11 mouse cellular contexts compared by ENCODE assay signal in genomic region chr17:84814905-84815304, GRCm38 (mm10).
"Had no signal": no experiment of that assay in that cellular context is flagged by ENCODE, and none has a peak within 500 bp of the region (broad histone marks: within the 10 kb centered on the region; RNA-seq: fewer than 3 reads in every experiment).

No protein-coding gene starts in this region.

- H3K4me2 ChIP-seq: liver, embryonic 11.5 days; liver, embryonic 15.5 days; midbrain, embryonic 13.5 days had no signal

- H3K27me3 ChIP-seq: liver, embryonic 15.5 days; midbrain, embryonic 13.5 days had no signal

- ATAC-seq: lung, postnatal 0 days had no signal

- H3K36me3 ChIP-seq: limb, embryonic 10.5 days; liver, embryonic 15.5 days; midbrain, embryonic 13.5 days had no signal

- DNase-seq: kidney, postnatal 25 days; lung, adult 2 months; lung, postnatal 36 days; thymus, postnatal 14 days had no signal

- H3K4me3 ChIP-seq: left cerebral cortex, adult 2 months; limb, embryonic 10.5 days; liver, embryonic 15.5 days; midbrain, embryonic 13.5 days had no signal

- H3K27ac ChIP-seq: left cerebral cortex, adult 2 months; limb, embryonic 10.5 days; liver, embryonic 15.5 days; midbrain, embryonic 13.5 days; stomach, postnatal 0 days had no signal

- H3K9ac ChIP-seq: liver, embryonic 15.5 days; midbrain, embryonic 13.5 days had no signal

- H3K9me3 ChIP-seq: limb, embryonic 10.5 days; liver, embryonic 15.5 days; midbrain, embryonic 13.5 days had no signal

- H3K4me1 ChIP-seq: limb, embryonic 10.5 days; liver, embryonic 15.5 days had no signal
